Mouse (Mus musculus) neutrophil, adult 5-6 weeks (primary cell): Measurements from ENCODE around the gene Itga1. TPM values are rescaled to one million over a fixed set of nuclear protein-coding genes. Genes with fewer than 3 reads are reported as not detected.

Experiments used
- ATAC-seq: fragments of 151-379, 151-347 bp; 2 replicates; pipeline ENCODE4 v1.8.0; 2017; ENCODE audit warnings: mild to moderate bottlenecking, moderate TSS enrichment; ENCODE audit not compliant: insufficient number of reproducible peaks, poor library complexity, low FRiP score, severe bottlenecking; ENCODE audit errors: extremely low read depth
- total RNA-seq: library from RNA; stranded (forward); fragments of 200-1000 nt; gene quantifications from 2 replicates; pipeline ENCODE4 v1.2.3, GENCODE M21; 2017

The Itga1 gene
- total RNA-seq, 1 experiment from 2014 or later, result 1.5 TPM

- no peak for ATAC-seq
These were observed 990 bp upstream of the Itga1 start for GRCm38 (mm10) chr13:115102754-115103153.

GRCm38 (mm10) chr13:115100381-115101177 lies 1.2 kb downstream of the Itga1 start:
- ATAC-seq, result no peak

- no peak for ATAC-seq
These were observed 2.4 kb downstream of the Itga1 start for GRCm38 (mm10) chr13:115099381-115099780.

- no peak for ATAC-seq
These were observed 3.5 kb downstream of the Itga1 start for GRCm38 (mm10) chr13:115098227-115098626.

- 0 out of 2 replicates have a peak, but pooled peaks have one; percentile 23 for ATAC-seq
These were observed 4.8 kb downstream of the Itga1 start for GRCm38 (mm10) chr13:115096965-115097364.

GRCm38 (mm10) chr13:115096216-115096615 lies 5.5 kb downstream of the Itga1 start:
- ATAC-seq, result no peak

- no peak for ATAC-seq
These were observed 6.4 kb downstream of the Itga1 start for GRCm38 (mm10) chr13:115095392-115095791.

GRCm38 (mm10) chr13:115091511-115091910 lies 10.3 kb downstream of the Itga1 start:
- ATAC-seq, result no peak

- ATAC-seq, result no peak
These were observed 10.8 kb downstream of the Itga1 start for GRCm38 (mm10) chr13:115090977-115091445.

- ATAC-seq, result peak; percentile 82
These were observed 11.4 kb downstream of the Itga1 start, which contains the start of gene Pelo for GRCm38 (mm10) chr13:115090069-115090976. Pelo (minus strand) TSS chr13:115090186.

- ATAC-seq, result peak; percentile 5; the same call in 1 of the 2 replicates
These were observed 12.3 kb downstream of the Itga1 start for GRCm38 (mm10) chr13:115089395-115090025.

- ATAC-seq, result no peak
These were observed 12.8 kb downstream of the Itga1 start for GRCm38 (mm10) chr13:115089020-115089394.

GRCm38 (mm10) chr13:115085974-115086373 lies 15.8 kb downstream of the Itga1 start:
- no peak for ATAC-seq

- ATAC-seq, result no peak
These were observed 19.4 kb downstream of the Itga1 start for GRCm38 (mm10) chr13:115082339-115082738.

- no peak for ATAC-seq
These were observed 21.7 kb downstream of the Itga1 start for GRCm38 (mm10) chr13:115079996-115080585.

- no peak for ATAC-seq
These were observed 22.6 kb downstream of the Itga1 start for GRCm38 (mm10) chr13:115078997-115079685.

- ATAC-seq, result no peak
These were observed 24.2 kb downstream of the Itga1 start for GRCm38 (mm10) chr13:115077346-115078134.
